Mouse (Mus musculus): ENCODE data around the gene Slc1a2. TPM values are rescaled to one million over a fixed set of nuclear protein-coding genes. Genes with fewer than 3 reads are reported as not detected.

Slc1a2 gene
- 0.38 and 0.72 TPM in 2 replicates for polyA plus RNA-seq (2015; fragmentation: Nextera tagmentation; extraction: Ambion mirVana)

DNA sequence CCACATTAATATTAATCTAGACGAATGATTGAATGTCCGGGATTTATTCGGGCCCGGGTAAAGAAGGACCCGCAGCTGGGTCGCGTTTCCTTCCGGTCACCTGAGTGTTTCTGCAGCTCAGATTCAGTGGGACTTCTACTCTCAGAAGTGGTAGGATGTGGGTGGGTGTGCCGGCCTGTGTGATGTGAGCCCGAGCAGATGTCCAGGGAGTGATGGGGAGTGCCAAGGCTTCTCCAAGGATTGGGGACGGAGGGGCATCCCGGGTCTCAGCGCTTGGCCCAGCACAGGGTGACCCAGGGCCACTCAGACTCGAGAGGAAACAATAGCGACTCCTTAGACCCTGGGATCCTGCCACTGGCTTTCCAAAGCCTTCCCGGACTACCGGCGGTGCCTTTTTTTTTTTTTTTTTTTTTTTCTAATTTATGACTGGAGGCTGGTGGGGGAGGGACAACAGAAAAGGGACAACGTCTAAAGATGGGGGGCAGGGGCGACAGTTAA lies at the start of gene Slc1a2:
Gene Slc1a2, plus strand, starts transcription at position 497 of the 498 bp plus-strand sequence.
- H3K4me1 ChIP-seq = peaks cover 19% of the 10 kb centered on the region
- no peak within 1 kb of the TSS for H3K27ac ChIP-seq (replicated peaks)
- peak within 1 kb of the TSS; percentile 61 for H3K4me3 ChIP-seq (replicated peaks)
- no peaks in the 10 kb centered on the region for H3K9me3 ChIP-seq (replicated peaks)
- H3K4me2 ChIP-seq (replicated peaks) = peak within 1 kb of the TSS; percentile 98
- no peaks in the 10 kb centered on the region for H3K36me3 ChIP-seq
- no peak; the same call in 1 of the 2 replicates for ATAC-seq (ENCODE audit: insufficient number of reproducible peaks, low FRiP score, low TSS enrichment, low read depth)
- 0 out of 2 replicates have a peak within 1 kb of the TSS, but pooled peaks have one; percentile 10 for H3K9ac ChIP-seq
- H3K27me3 ChIP-seq = peaks cover 53% of the 10 kb centered on the region
- WGBS = under 1% methylated on average over 20 of the region's 20 CpGs

DNA sequence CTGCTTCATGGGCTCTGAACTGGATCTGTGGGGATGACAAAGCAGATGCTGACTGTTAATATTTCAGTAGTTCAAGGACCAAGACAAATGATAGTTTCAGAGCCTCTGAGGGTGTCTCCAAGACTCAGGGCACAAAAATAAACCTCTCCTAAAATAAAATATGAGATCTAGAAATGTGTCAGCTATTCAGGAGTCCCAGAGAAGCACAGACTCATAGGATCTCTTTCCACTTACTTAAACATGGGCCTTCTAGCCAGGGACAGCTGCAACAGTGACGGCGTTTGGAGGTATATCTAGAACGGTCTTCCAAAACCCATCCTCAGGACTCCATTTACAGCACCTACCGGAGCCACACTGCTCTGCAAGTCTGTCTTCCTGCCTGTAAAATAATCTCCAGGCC lies 48.0 kb upstream of the Slc1a2 start:
- Histone ChIP-seq H3K27me3 (no peaks in the 10 kb centered on the region), H3K27ac (replicated peaks) (no peak overlapping the region), H3K9ac (no peak overlapping the region), H3K36me3 (no peaks in the 10 kb centered on the region), H3K4me1 (no peaks in the 10 kb centered on the region), H3K4me3 (replicated peaks) (no peak overlapping the region), H3K4me2 (replicated peaks) (no peak overlapping the region), H3K9me3 (replicated peaks) (no peaks in the 10 kb centered on the region)
- ATAC-seq (ENCODE audit: insufficient number of reproducible peaks, low FRiP score, low TSS enrichment, low read depth) = no peak
- WGBS = 97% methylated on average over 4 of the region's 4 CpGs

DNA sequence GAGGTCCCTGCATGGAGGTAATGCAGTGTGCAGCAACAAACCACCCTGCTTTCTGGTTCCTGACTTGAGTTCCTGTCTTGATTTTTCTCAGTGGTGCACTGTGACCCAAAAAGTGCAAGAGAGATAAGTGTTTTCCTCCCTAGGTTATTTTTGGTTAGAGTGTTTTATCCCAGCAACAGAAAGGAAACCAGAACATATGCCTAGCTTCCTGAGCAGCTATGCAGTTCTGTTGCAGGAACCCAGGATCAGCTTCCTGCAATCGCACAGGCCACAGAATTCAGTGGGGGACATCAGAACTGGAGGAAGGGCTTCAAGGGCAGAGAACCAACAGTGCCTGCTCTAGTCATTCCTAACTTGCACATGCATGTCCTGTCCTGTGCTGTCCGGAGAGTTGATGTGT lies 41.8 kb upstream of the Slc1a2 start:
- no peak overlapping the region for H3K27ac ChIP-seq (replicated peaks)
- H3K9me3 ChIP-seq (replicated peaks) = no peaks in the 10 kb centered on the region
- ATAC-seq (ENCODE audit: insufficient number of reproducible peaks, low FRiP score, low TSS enrichment, low read depth) = no peak
- H3K4me2 ChIP-seq (replicated peaks) = no peak overlapping the region
- H3K4me3 ChIP-seq (replicated peaks) = no peak overlapping the region
- H3K9ac ChIP-seq = no peak overlapping the region
- H3K27me3 ChIP-seq = no peaks in the 10 kb centered on the region
- 57% methylated on average over 2 of the region's 2 CpGs for WGBS
- H3K36me3 ChIP-seq = no peaks in the 10 kb centered on the region
- H3K4me1 ChIP-seq = no peaks in the 10 kb centered on the region

DNA sequence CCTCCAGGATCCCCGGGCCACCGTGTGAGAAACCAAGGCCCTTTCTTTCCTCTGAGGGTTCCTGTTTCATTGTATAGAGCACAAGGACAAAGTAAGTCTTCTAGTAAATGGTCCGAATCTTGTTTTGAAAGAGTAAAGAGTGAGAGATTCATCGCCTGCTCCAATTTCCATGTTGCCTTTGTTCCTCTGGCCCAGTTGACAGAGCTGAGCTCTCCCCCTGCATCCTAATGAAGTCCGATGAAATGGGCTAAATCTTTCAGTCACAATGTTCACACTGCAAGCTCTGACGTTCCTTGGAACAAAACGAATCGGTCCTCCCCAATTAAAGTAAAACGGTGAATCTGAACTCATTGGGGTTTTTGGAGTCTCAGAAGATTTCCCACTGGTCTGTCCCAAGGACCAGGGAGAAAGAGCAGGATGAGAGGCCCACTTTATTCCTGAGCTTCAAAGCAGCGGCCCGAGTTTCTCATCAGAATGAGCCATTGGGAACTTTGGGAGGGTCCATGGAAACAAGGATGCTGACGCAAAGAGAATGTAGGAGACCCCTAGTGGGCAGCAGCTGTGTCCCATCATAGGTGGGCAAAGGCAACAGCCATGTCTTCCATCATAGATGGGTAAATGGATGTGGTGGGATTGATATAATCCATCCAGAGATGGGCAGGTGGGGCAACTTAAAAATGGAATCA lies 37.6 kb upstream of the Slc1a2 start:
- H3K4me1 ChIP-seq = no peaks in the 10 kb centered on the region
- whole genome bisulfite sequencing = 84% methylated on average over 12 of the region's 12 CpGs
- no peaks in the 10 kb centered on the region for H3K9me3 ChIP-seq (replicated peaks)
- no peak overlapping the region for H3K9ac ChIP-seq
- H3K36me3 ChIP-seq = no peaks in the 10 kb centered on the region
- H3K4me3 ChIP-seq (replicated peaks) = no peak overlapping the region
- H3K4me2 ChIP-seq (replicated peaks) = no peak overlapping the region
- no peak for ATAC-seq (ENCODE audit: insufficient number of reproducible peaks, low FRiP score, low TSS enrichment, low read depth)
- H3K27me3 ChIP-seq = no peaks in the 10 kb centered on the region
- H3K27ac ChIP-seq (replicated peaks) = no peak overlapping the region

DNA sequence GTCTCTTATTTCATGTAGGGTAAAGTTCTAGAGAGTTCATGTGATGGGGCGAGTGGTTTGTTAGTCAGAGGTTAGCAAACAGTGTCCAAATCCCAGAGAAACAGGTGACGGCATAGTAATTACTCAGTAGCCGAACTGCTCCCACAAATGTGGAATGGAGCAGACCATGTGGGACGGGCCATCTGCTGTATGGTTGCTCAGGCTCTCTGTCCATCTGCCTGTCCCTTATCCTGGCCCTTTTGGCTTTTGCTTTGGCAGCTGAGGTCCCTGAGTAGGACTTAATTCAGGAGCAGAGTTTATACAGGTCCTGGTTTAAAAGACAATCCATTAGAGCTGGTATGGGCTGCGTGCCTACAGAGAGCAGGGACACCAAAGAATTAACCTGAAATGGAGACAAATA lies 36.3 kb upstream of the Slc1a2 start:
- no peak for ATAC-seq (ENCODE audit: insufficient number of reproducible peaks, low FRiP score, low TSS enrichment, low read depth)
- WGBS = 83% methylated on average over 5 of the region's 5 CpGs
- H3K27me3 ChIP-seq = no peaks in the 10 kb centered on the region
- H3K4me1 ChIP-seq = no peaks in the 10 kb centered on the region
- H3K4me2 ChIP-seq (replicated peaks) = no peak overlapping the region
- H3K9me3 ChIP-seq (replicated peaks) = no peaks in the 10 kb centered on the region
- H3K27ac ChIP-seq (replicated peaks) = no peak overlapping the region
- H3K4me3 ChIP-seq (replicated peaks) = no peak overlapping the region
- H3K9ac ChIP-seq = no peak overlapping the region
- no peaks in the 10 kb centered on the region for H3K36me3 ChIP-seq

DNA sequence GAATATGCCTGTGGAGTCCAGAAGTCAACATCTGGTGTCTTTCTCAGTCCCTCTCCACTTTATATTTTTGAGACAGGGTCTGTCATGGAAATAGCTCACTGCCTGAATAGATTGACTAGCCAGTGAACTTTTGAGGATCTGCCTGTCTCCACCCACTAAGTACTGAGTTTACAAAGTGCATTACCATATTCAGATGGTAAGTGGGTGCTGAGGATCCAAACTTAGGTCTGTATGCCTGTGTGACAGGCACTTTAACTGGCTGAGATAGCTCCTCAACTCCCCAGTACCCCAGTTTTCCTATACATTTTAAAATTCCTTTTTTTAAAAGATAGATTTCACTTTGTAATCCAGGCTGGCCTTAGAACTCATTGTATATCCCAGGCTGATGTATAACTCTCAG lies 35.5 kb upstream of the Slc1a2 start:
- Histone ChIP-seq H3K4me1 (no peaks in the 10 kb centered on the region), H3K9ac (no peak overlapping the region), H3K4me3 (replicated peaks) (no peak overlapping the region), H3K36me3 (no peaks in the 10 kb centered on the region), H3K27ac (replicated peaks) (no peak overlapping the region), H3K4me2 (replicated peaks) (no peak overlapping the region), H3K9me3 (replicated peaks) (no peaks in the 10 kb centered on the region), H3K27me3 (no peaks in the 10 kb centered on the region)
- no peak for ATAC-seq (ENCODE audit: insufficient number of reproducible peaks, low FRiP score, low TSS enrichment, low read depth)

DNA sequence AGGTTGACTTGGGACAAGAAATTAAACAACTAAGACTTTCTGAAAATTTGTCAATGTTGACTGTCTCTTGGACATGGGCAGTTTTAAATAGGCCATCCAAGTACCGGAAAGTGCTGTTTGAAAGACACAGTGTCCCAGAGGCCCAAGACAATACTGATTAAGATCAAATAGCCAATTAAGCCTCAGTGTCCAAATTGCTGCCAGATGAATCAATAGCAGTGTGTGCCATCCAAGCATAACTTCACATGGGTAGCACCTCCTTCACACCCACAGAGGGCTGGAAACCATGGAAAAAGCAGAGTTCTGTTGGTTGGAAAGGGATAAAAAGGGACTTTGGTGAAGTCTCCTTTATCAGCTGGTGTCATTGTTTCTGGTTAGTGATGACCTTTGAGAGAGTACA lies 33.9 kb upstream of the Slc1a2 start:
- WGBS = 59% methylated on average over 1 of the region's 1 CpGs
- Histone ChIP-seq H3K4me1 (no peaks in the 10 kb centered on the region), H3K27ac (replicated peaks) (no peak overlapping the region), H3K4me2 (replicated peaks) (no peak overlapping the region), H3K36me3 (no peaks in the 10 kb centered on the region), H3K9me3 (replicated peaks) (no peaks in the 10 kb centered on the region), H3K4me3 (replicated peaks) (no peak overlapping the region), H3K27me3 (no peaks in the 10 kb centered on the region), H3K9ac (no peak overlapping the region)
- ATAC-seq (ENCODE audit: insufficient number of reproducible peaks, low FRiP score, low TSS enrichment, low read depth) = no peak

DNA sequence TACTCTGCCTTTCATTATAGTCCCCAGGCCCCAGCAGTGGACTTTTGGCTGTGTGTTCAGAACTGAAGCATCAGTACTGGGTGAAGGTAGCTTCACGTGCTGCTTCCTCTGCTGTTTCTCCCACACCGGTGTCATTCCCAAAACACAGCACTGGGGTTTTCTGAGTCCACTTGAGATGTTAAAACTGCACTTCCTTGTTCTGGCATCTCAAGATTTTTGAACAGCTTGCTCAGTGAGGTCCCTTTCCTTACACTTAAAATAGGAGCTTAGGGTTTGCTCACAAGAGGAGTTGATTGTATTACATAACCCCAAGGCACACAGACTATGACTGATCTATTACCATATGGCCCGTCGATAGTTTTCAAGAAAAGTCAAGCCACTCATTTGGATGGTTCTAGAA lies 26.1 kb upstream of the Slc1a2 start:
- no peak overlapping the region for H3K9ac ChIP-seq
- no peak overlapping the region for H3K4me2 ChIP-seq (replicated peaks)
- no peaks in the 10 kb centered on the region for H3K36me3 ChIP-seq
- WGBS = 85% methylated on average over 4 of the region's 4 CpGs
- no peaks in the 10 kb centered on the region for H3K27me3 ChIP-seq
- ATAC-seq (ENCODE audit: insufficient number of reproducible peaks, low FRiP score, low TSS enrichment, low read depth) = no peak
- H3K9me3 ChIP-seq (replicated peaks) = no peaks in the 10 kb centered on the region
- no peaks in the 10 kb centered on the region for H3K4me1 ChIP-seq
- H3K27ac ChIP-seq (replicated peaks) = no peak overlapping the region
- no peak overlapping the region for H3K4me3 ChIP-seq (replicated peaks)

DNA sequence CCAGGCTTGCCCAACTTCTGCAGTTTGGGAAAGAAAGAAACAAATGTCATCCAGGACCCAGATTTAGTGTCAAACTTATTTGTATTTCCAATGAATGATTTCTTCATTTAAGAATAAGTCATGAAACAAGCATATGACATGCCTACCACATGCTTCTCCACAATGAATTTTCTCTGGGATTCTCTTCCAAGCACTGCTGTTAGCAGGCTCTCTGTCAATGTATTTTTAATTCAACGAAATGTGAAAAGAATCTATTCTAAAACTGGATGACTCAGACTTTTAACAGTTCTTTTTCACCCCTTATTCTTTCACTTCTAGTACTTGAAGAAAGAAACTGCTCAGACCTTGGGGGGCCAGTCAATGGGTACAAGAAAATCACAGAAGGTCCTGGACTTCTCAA lies 24.4 kb upstream of the Slc1a2 start:
- WGBS = 70% methylated on average over 1 of the region's 1 CpGs
- Histone ChIP-seq H3K4me1 (no peaks in the 10 kb centered on the region), H3K4me3 (replicated peaks) (no peak overlapping the region), H3K27ac (replicated peaks) (no peak overlapping the region), H3K4me2 (replicated peaks) (no peak overlapping the region), H3K27me3 (no peaks in the 10 kb centered on the region), H3K36me3 (no peaks in the 10 kb centered on the region), H3K9ac (no peak overlapping the region), H3K9me3 (replicated peaks) (no peaks in the 10 kb centered on the region)
- ATAC-seq (ENCODE audit: insufficient number of reproducible peaks, low FRiP score, low TSS enrichment, low read depth) = no peak

DNA sequence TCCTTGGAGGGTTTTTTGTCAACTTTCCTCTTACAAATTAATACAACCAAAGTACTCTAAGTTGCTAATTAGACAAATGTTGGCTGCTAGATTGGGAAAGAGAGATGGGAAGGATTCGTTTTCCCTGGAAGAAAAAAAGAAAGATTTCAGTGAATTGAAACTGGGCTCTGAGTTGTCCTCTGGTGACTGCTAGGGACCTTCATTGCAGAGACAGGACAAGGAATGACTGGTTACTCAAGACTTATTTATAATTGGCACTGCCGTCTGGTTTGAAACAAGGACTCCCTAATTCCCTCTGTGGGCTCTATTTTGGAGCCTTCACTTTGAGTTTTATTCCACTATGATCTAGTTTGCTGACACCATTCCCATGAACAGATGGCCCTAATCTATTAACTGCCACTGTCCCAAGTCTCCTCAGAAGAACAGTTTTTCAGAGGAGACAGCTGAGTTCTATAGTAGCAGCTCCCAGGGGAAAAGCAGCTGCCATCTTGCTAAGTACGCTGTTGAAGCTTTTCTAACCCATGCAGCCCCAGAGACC lies 22.9 kb upstream of the Slc1a2 start:
- no peaks in the 10 kb centered on the region for H3K36me3 ChIP-seq
- no peak overlapping the region for H3K4me2 ChIP-seq (replicated peaks)
- 60% methylated on average over 3 of the region's 3 CpGs for WGBS
- H3K27ac ChIP-seq (replicated peaks) = no peak overlapping the region
- H3K27me3 ChIP-seq = no peaks in the 10 kb centered on the region
- ATAC-seq (ENCODE audit: insufficient number of reproducible peaks, low FRiP score, low TSS enrichment, low read depth) = no peak
- no peak overlapping the region for H3K4me3 ChIP-seq (replicated peaks)
- no peak overlapping the region for H3K9ac ChIP-seq
- no peaks in the 10 kb centered on the region for H3K4me1 ChIP-seq
- no peaks in the 10 kb centered on the region for H3K9me3 ChIP-seq (replicated peaks)

DNA sequence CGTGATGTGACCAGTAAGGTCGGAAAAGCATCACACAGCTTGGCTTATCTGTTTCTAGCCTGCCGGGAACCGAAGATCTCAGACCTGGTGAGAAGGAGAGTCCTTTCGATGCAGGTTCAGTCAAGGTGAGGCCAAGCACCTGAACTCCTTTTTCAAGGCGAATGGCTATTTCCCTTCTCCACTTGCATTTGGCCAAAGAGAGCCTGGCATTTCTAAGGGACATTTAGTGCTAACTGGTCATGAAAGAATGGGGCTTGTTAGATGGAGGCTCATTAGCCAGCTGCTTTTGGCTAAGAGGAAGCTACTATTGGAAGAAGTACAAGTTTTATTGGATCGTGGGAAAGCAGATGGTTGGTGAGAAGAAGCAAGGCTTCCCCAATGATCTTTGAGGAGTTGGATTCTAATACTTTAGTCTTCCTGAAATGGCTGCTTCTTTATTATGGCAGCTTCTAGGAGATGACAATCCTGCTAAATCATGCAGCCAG lies 22.3 kb upstream of the Slc1a2 start:
- no peak for ATAC-seq (ENCODE audit: insufficient number of reproducible peaks, low FRiP score, low TSS enrichment, low read depth)
- no peak overlapping the region for H3K27ac ChIP-seq (replicated peaks)
- WGBS = 86% methylated on average over 7 of the region's 7 CpGs
- no peaks in the 10 kb centered on the region for H3K4me1 ChIP-seq
- H3K4me3 ChIP-seq (replicated peaks) = no peak overlapping the region
- H3K9ac ChIP-seq = no peak overlapping the region
- no peak overlapping the region for H3K4me2 ChIP-seq (replicated peaks)
- H3K9me3 ChIP-seq (replicated peaks) = no peaks in the 10 kb centered on the region
- no peaks in the 10 kb centered on the region for H3K36me3 ChIP-seq
- H3K27me3 ChIP-seq = no peaks in the 10 kb centered on the region

DNA sequence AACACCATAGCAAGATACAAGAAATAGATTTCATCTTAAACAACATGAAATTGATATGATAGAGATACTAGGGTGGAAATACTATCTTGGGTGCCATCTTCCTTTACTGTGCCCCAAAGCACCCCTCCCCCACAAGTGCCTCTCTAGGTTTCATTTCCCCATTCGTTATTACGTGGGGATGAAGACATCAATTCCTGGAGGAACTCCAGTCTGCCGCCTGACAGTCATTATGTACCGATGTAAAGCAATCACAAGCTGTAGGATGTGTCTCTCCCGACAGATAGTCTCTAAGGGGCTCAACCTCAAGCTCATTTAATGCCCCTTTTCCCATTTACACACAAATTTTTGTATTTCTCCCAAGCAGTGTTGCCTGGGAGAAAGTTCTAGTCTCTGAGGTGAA lies 20.3 kb upstream of the Slc1a2 start:
- H3K27me3 ChIP-seq = no peaks in the 10 kb centered on the region
- ATAC-seq (ENCODE audit: insufficient number of reproducible peaks, low FRiP score, low TSS enrichment, low read depth) = no peak
- no peaks in the 10 kb centered on the region for H3K4me1 ChIP-seq
- H3K4me3 ChIP-seq (replicated peaks) = no peak overlapping the region
- H3K9ac ChIP-seq = no peak overlapping the region
- 45% methylated on average over 5 of the region's 5 CpGs for WGBS
- no peaks in the 10 kb centered on the region for H3K36me3 ChIP-seq
- no peaks in the 10 kb centered on the region for H3K9me3 ChIP-seq (replicated peaks)
- no peak overlapping the region for H3K27ac ChIP-seq (replicated peaks)
- H3K4me2 ChIP-seq (replicated peaks) = no peak overlapping the region

Measured in embryonic facial prominence, embryonic 15.5 days (tissue).